ENCODE assay signal across 12 mouse cellular contexts in genomic region chr3:9455351-9455750, GRCm38 (mm10).
"Had no signal": no experiment of that assay in that cellular context is flagged by ENCODE, and none has a peak within 500 bp of the region (broad histone marks: within the 10 kb centered on the region; RNA-seq: fewer than 3 reads in every experiment).

No protein-coding gene starts in this region.

- H3K4me3 ChIP-seq: kidney, embryonic 15.5 days; left cerebral cortex, adult 2 months; liver, embryonic 13.5 days; midbrain, embryonic 12.5 days had no signal

- H3K9ac ChIP-seq: kidney, embryonic 15.5 days; liver, embryonic 13.5 days; midbrain, embryonic 12.5 days had no signal

- H3K4me2 ChIP-seq: kidney, embryonic 15.5 days; liver, embryonic 13.5 days; midbrain, embryonic 12.5 days had no signal

- H3K27me3 ChIP-seq: kidney, embryonic 15.5 days; liver, embryonic 13.5 days; midbrain, embryonic 12.5 days had no signal

- H3K36me3 ChIP-seq: liver, embryonic 13.5 days had no signal

- DNase-seq: kidney, adult 11 months; kidney, adult 8-10 months; kidney, postnatal 10 days; kidney, postnatal 36 days; liver, embryonic 13.5 days; lung, adult 2 months; lung, postnatal 14 days; lung, postnatal 4 days; thymus, postnatal 25 days had no signal

- H3K27ac ChIP-seq: kidney, embryonic 15.5 days; left cerebral cortex, adult 2 months; liver, embryonic 13.5 days; midbrain, embryonic 12.5 days had no signal

- H3K9me3 ChIP-seq: kidney, embryonic 15.5 days; liver, embryonic 13.5 days; midbrain, embryonic 12.5 days had no signal

- H3K4me1 ChIP-seq: kidney, embryonic 15.5 days; midbrain, embryonic 12.5 days had no signal
